Comparison of ENCODE assay signal across 18 mouse cellular contexts in genomic region chr2:38647661-38648060, GRCm38 (mm10). TPM values are rescaled to one million over a fixed set of nuclear protein-coding genes. Genes with fewer than 3 reads are reported as not detected.
DNase-seq lines count a peak whose midpoint lies in the region; ATAC-seq and TF ChIP-seq lines count a peak whose summit lies in the region.
"Had no signal": no experiment of that assay in that cellular context is flagged by ENCODE, and none has a peak within 500 bp of the region (broad histone marks: within the 10 kb centered on the region; RNA-seq: fewer than 3 reads in every experiment).

No protein-coding gene starts in this region.

- DNase-seq in left cerebral cortex, adult 2 months (ENCODE audit: extremely low spot score in 1 of 2, low spot score in 2 of 2) = no peak
- DNase-seq in left cerebral cortex, adult 9 months (ENCODE audit: low spot score in 2 of 2) = no peak
- DNase-seq in Patski (ENCODE audit: low read depth, low spot score) = peak; percentile 25
- no peak for DNase-seq in thymus, postnatal 4 days
- DNase-seq: adrenal gland, adult 8-10 months; lung, postnatal 10 days had no signal

- H3K4me1 ChIP-seq in forebrain, embryonic 15.5 days = peaks cover 20% of the 10 kb centered on the region
- peaks cover 22% of the 10 kb centered on the region for H3K4me1 ChIP-seq in neural tube, embryonic 15.5 days
- H3K4me1 ChIP-seq in heart, embryonic 11.5 days (ENCODE audit: control insufficient read depth, insufficient read depth, low read length) = peaks cover 7% of the 10 kb centered on the region; the same call in 1 of the 2 replicates

- ATAC-seq in Patski = no peak
- no peak for ATAC-seq in forebrain, embryonic 15.5 days (replicated peaks)
- ATAC-seq in neural tube, embryonic 15.5 days (ENCODE audit: low FRiP score) = no peak
- no peak for ATAC-seq in heart, embryonic 11.5 days (replicated peaks; ENCODE audit: insufficient number of reproducible peaks, low FRiP score, low TSS enrichment)
- ATAC-seq: CD4-positive, CD25-positive, alpha-beta regulatory T cell, adult 4 months; intestine, postnatal 0 days had no signal

- intact Hi-C loops in left cerebral cortex, adult 2 months (cut with DNase I) = loop anchor here (10.0 kb wide), 1 partner anchor 217 kb away; no protein-coding TSS in a partner anchor

- no peak overlapping the region for H3K9ac ChIP-seq in forebrain, embryonic 15.5 days (replicated peaks)
- no peak overlapping the region for H3K9ac ChIP-seq in neural tube, embryonic 15.5 days (replicated peaks)
- no peak overlapping the region for H3K9ac ChIP-seq in heart, embryonic 11.5 days (ENCODE audit: low read depth, low read length)
- H3K9ac ChIP-seq: heart, embryonic 12.5 days; liver, embryonic 15.5 days had no signal

- no peak overlapping the region for H3K4me2 ChIP-seq in forebrain, embryonic 15.5 days (replicated peaks)
- H3K4me2 ChIP-seq in neural tube, embryonic 15.5 days = no peak overlapping the region
- no peak overlapping the region for H3K4me2 ChIP-seq in heart, embryonic 11.5 days
- H3K4me2 ChIP-seq: heart, embryonic 12.5 days; liver, embryonic 15.5 days had no signal

- POLR2A ChIA-PET in Patski (lab: Charles Lee) = no interaction called here

- CTCF ChIA-PET in Patski (lab: Charles Lee) = interaction anchor here (1.4 to 2.4 kb wide), 3 partner anchors 10 to 35 kb away, joined by 4 to 8 read pairs (median 7); no protein-coding TSS in a partner anchor

- H3K4me3 ChIP-seq in left cerebral cortex, adult 2 months = no peak overlapping the region
- no peak overlapping the region for H3K4me3 ChIP-seq in forebrain, embryonic 15.5 days
- no peak overlapping the region for H3K4me3 ChIP-seq in neural tube, embryonic 15.5 days (replicated peaks)
- no peak overlapping the region for H3K4me3 ChIP-seq in heart, embryonic 11.5 days (ENCODE audit: low read depth, low read length)
- H3K4me3 ChIP-seq: erythroblast, embryonic 14.5 days; heart, embryonic 12.5 days; liver, embryonic 15.5 days; megakaryocyte, embryonic 14.5 days; myocyte had no signal

- H3K36me3 ChIP-seq in forebrain, embryonic 15.5 days = no peaks in the 10 kb centered on the region
- no peaks in the 10 kb centered on the region for H3K36me3 ChIP-seq in neural tube, embryonic 15.5 days
- H3K36me3 ChIP-seq in heart, embryonic 11.5 days (ENCODE audit: control insufficient read depth, insufficient read depth, low read length) = no peaks in the 10 kb centered on the region
- H3K36me3 ChIP-seq: G1E; heart, embryonic 12.5 days; liver, embryonic 15.5 days had no signal

- peak overlapping the region; percentile 45 for H3K27ac ChIP-seq in left cerebral cortex, adult 2 months
- peak overlapping the region; percentile 69; the same call in 1 of the 2 replicates for H3K27ac ChIP-seq in forebrain, embryonic 15.5 days (replicated peaks)
- H3K27ac ChIP-seq in neural tube, embryonic 15.5 days (replicated peaks) = 0 out of 2 replicates have a peak overlapping the region, but pooled peaks have one; percentile 45
- no peak overlapping the region for H3K27ac ChIP-seq in heart, embryonic 11.5 days (ENCODE audit: low read depth, low read length)
- H3K27ac ChIP-seq: liver, embryonic 15.5 days; stomach, postnatal 0 days had no signal

- 78% methylated on average over 7 of the region's 7 CpGs for WGBS in forebrain, embryonic 15.5 days
- WGBS in neural tube, embryonic 15.5 days = 70% methylated on average over 7 of the region's 7 CpGs
- 73% methylated on average over 7 of the region's 7 CpGs for WGBS in heart, embryonic 11.5 days (ENCODE audit: insufficient replicate concordance)

- no peaks in the 10 kb centered on the region for H3K27me3 ChIP-seq in Patski
- no peaks in the 10 kb centered on the region for H3K27me3 ChIP-seq in forebrain, embryonic 15.5 days
- no peaks in the 10 kb centered on the region for H3K27me3 ChIP-seq in neural tube, embryonic 15.5 days (replicated peaks)
- no peaks in the 10 kb centered on the region for H3K27me3 ChIP-seq in heart, embryonic 11.5 days (ENCODE audit: control insufficient read depth, insufficient read depth, low read length)
- H3K27me3 ChIP-seq: heart, embryonic 12.5 days had no signal

- in situ Hi-C loops in Patski (cut with MboI; ENCODE audit: low pct_unique_long_range_greater_than_20kb) = loop anchor here (10.0 kb wide), 1 partner anchor 357 kb away; the partner anchor contains the start of genes Arpc5l and Rpl35

- TF ChIP-seq CTCF in left cerebral cortex, adult 2 months (IDR thresholded peaks at IDR 0.05) = no peak
- TF ChIP-seq CTCF in Patski (IDR thresholded peaks at IDR 0.05) = no peak

- no peaks in the 10 kb centered on the region for H3K9me3 ChIP-seq in forebrain, embryonic 15.5 days
- H3K9me3 ChIP-seq in neural tube, embryonic 15.5 days (replicated peaks) = no peaks in the 10 kb centered on the region
- H3K9me3 ChIP-seq in heart, embryonic 11.5 days (replicated peaks; ENCODE audit: control insufficient read depth, low read length) = no peaks in the 10 kb centered on the region
- H3K9me3 ChIP-seq: heart, embryonic 12.5 days; liver, embryonic 15.5 days had no signal

RNA-seq across cellular contexts. Expression of gene Psmb7, which starts 3.8 kb away (rescaled TPM):
- 100 to 1,000 TPM; 168 to 203 TPM for total RNA-seq in left cerebral cortex, adult 2 months (2021)
- polyA plus RNA-seq in Patski (2021) = 269 TPM
- polyA plus RNA-seq in forebrain, embryonic 15.5 days (2015; fragmentation: Nextera tagmentation; extraction: Ambion mirVana) = 302 and 304 TPM in 2 replicates
- 283 and 284 TPM in 2 replicates for polyA plus RNA-seq in neural tube, embryonic 15.5 days (2015; fragmentation: Nextera tagmentation; extraction: Ambion mirVana)
- polyA plus RNA-seq in heart, embryonic 11.5 days (2014; fragmentation: Nextera tagmentation; extraction: Ambion mirVana) = 254 and 263 TPM in 2 replicates
